18 mouse cellular contexts compared by ENCODE assay signal in genomic region chr9:9027445-9027844, GRCm38 (mm10). TPM values are rescaled to one million over a fixed set of nuclear protein-coding genes. Genes with fewer than 3 reads are reported as not detected.
DNase-seq lines count a peak whose midpoint lies in the region; ATAC-seq and TF ChIP-seq lines count a peak whose summit lies in the region.
"Had no signal": no experiment of that assay in that cellular context is flagged by ENCODE, and none has a peak within 500 bp of the region (broad histone marks: within the 10 kb centered on the region; RNA-seq: fewer than 3 reads in every experiment).

No protein-coding gene starts in this region.

- H3K27ac ChIP-seq in hindbrain, embryonic 11.5 days (ENCODE audit: low read depth, low read length), result no peak overlapping the region
- H3K27ac ChIP-seq in hindbrain, embryonic 12.5 days, result no peak overlapping the region
- H3K27ac ChIP-seq in ES-E14 (ENCODE audit: insufficient read depth, low read depth, low read length, poor library complexity, severe bottlenecking), result peak overlapping the region; percentile 93
- peak overlapping the region; percentile 65 for H3K27ac ChIP-seq in limb, embryonic 14.5 days (replicated peaks; ENCODE audit: low read depth, low read length)
- H3K27ac ChIP-seq in kidney, embryonic 16.5 days (ENCODE audit: low read length), result no peak overlapping the region
- H3K27ac ChIP-seq: kidney, postnatal 0 days; liver, embryonic 14.5 days had no signal

- peak; percentile 26 for DNase-seq in hindbrain, embryonic 11.5 days (ENCODE audit: low spot score)
- peak; percentile 59 for DNase-seq in ES-E14 (ENCODE audit: low read depth, low spot score)
- peak; percentile 32 for DNase-seq in embryo, embryonic 10.5 days (ENCODE audit: low spot score)
- peak; percentile 79 for DNase-seq in limb, embryonic 14.5 days (ENCODE audit: low spot score)
- DNase-seq in kidney, postnatal 10 days, result no peak
- no peak for DNase-seq in urinary bladder, adult 2 months (ENCODE audit: low spot score)
- DNase-seq: cerebellum, adult 2 months; gastrocnemius, postnatal 14 days; lung, postnatal 14 days; thymus, adult 18-20 months had no signal

- no peaks in the 10 kb centered on the region for H3K9me3 ChIP-seq in hindbrain, embryonic 11.5 days (ENCODE audit: control insufficient read depth, low read length)
- no peaks in the 10 kb centered on the region for H3K9me3 ChIP-seq in hindbrain, embryonic 12.5 days (replicated peaks)
- no peaks in the 10 kb centered on the region for H3K9me3 ChIP-seq in ES-E14 (ENCODE audit: control insufficient read depth, insufficient read depth, low read depth, low read length)
- H3K9me3 ChIP-seq in limb, embryonic 14.5 days (ENCODE audit: control insufficient read depth, low read length), result no peaks in the 10 kb centered on the region
- H3K9me3 ChIP-seq in kidney, embryonic 16.5 days (ENCODE audit: low read length), result no peaks in the 10 kb centered on the region

- no peak overlapping the region for H3K4me2 ChIP-seq in hindbrain, embryonic 11.5 days (replicated peaks; ENCODE audit: low read depth, low read length)
- H3K4me2 ChIP-seq in hindbrain, embryonic 12.5 days (replicated peaks), result no peak overlapping the region
- no peak overlapping the region for H3K4me2 ChIP-seq in limb, embryonic 14.5 days (replicated peaks; ENCODE audit: low read depth, low read length, severe bottlenecking)
- no peak overlapping the region for H3K4me2 ChIP-seq in kidney, embryonic 16.5 days (replicated peaks; ENCODE audit: low read depth, low read length)

- H3K36me3 ChIP-seq in hindbrain, embryonic 11.5 days (ENCODE audit: control insufficient read depth, insufficient read depth, low read length), result no peaks in the 10 kb centered on the region
- no peaks in the 10 kb centered on the region for H3K36me3 ChIP-seq in hindbrain, embryonic 12.5 days
- no peaks in the 10 kb centered on the region; the same call in 1 of the 2 replicates for H3K36me3 ChIP-seq in ES-E14 (ENCODE audit: control insufficient read depth, insufficient read depth, low read length, poor library complexity, severe bottlenecking)
- H3K36me3 ChIP-seq in limb, embryonic 14.5 days (ENCODE audit: control insufficient read depth, insufficient read depth, low read length), result peaks cover 19% of the 10 kb centered on the region
- peaks cover 12% of the 10 kb centered on the region for H3K36me3 ChIP-seq in kidney, embryonic 16.5 days (ENCODE audit: insufficient read depth, low read length)

- in situ Hi-C loops in ES-E14 (cut with MboI; ENCODE audit: low sequenced_read_pairs in 2 of 2, unreplicated experiment in 2 of 2), result no loop called here

- peak; percentile 58; the same call in 1 of the 2 replicates for ATAC-seq in hindbrain, embryonic 11.5 days (ENCODE audit: low FRiP score)
- ATAC-seq in hindbrain, embryonic 12.5 days (ENCODE audit: low FRiP score), result no peak
- ATAC-seq in limb, embryonic 14.5 days (ENCODE audit: low FRiP score, low read depth), result peak; percentile 77
- ATAC-seq in kidney, embryonic 16.5 days (ENCODE audit: low FRiP score, low TSS enrichment), result no peak
- ATAC-seq: hindbrain, embryonic 16.5 days had no signal

- no peaks in the 10 kb centered on the region for H3K27me3 ChIP-seq in hindbrain, embryonic 11.5 days (ENCODE audit: control insufficient read depth, insufficient read depth, low read length)
- no peaks in the 10 kb centered on the region for H3K27me3 ChIP-seq in hindbrain, embryonic 12.5 days
- H3K27me3 ChIP-seq in limb, embryonic 14.5 days (ENCODE audit: control insufficient read depth, insufficient read depth, low read length), result no peaks in the 10 kb centered on the region
- no peaks in the 10 kb centered on the region for H3K27me3 ChIP-seq in kidney, embryonic 16.5 days (ENCODE audit: insufficient read depth, low read length)

- H3K4me1 ChIP-seq in hindbrain, embryonic 11.5 days (replicated peaks; ENCODE audit: control insufficient read depth, insufficient read depth, low read length), result no peaks in the 10 kb centered on the region
- peaks cover 2% of the 10 kb centered on the region; the same call in 1 of the 2 replicates for H3K4me1 ChIP-seq in hindbrain, embryonic 12.5 days
- H3K4me1 ChIP-seq in ES-E14 (ENCODE audit: control insufficient read depth in 2 of 2, insufficient read depth in 2 of 2, low read length in 2 of 2, poor library complexity in 1 of 2), result peaks cover 5 to 16% of the 10 kb centered on the region in 2 experiments
- peaks cover 10% of the 10 kb centered on the region; the same call in 1 of the 2 replicates for H3K4me1 ChIP-seq in limb, embryonic 14.5 days (ENCODE audit: control insufficient read depth, insufficient read depth, low read length)
- H3K4me1 ChIP-seq in kidney, embryonic 16.5 days (ENCODE audit: insufficient read depth, low read length), result no peaks in the 10 kb centered on the region

- no peak overlapping the region for H3K9ac ChIP-seq in hindbrain, embryonic 11.5 days (ENCODE audit: low read depth, low read length)
- H3K9ac ChIP-seq in hindbrain, embryonic 12.5 days, result no peak overlapping the region
- H3K9ac ChIP-seq in ES-E14 (ENCODE audit: insufficient read depth, low read depth, low read length, poor library complexity, severe bottlenecking), result no peak overlapping the region
- no peak overlapping the region for H3K9ac ChIP-seq in limb, embryonic 14.5 days (ENCODE audit: low read depth, low read length, severe bottlenecking)
- H3K9ac ChIP-seq in kidney, embryonic 16.5 days (replicated peaks; ENCODE audit: low read length), result no peak overlapping the region
- H3K9ac ChIP-seq: liver, embryonic 14.5 days had no signal

- no peak overlapping the region for H3K4me3 ChIP-seq in hindbrain, embryonic 11.5 days (ENCODE audit: low read depth, low read length)
- H3K4me3 ChIP-seq in hindbrain, embryonic 12.5 days, result no peak overlapping the region
- H3K4me3 ChIP-seq in ES-E14 (ENCODE audit: insufficient read depth in 1 of 2, low read depth in 1 of 2, low read length in 2 of 2, poor library complexity in 1 of 2, severe bottlenecking in 1 of 2), result no peak overlapping the region
- H3K4me3 ChIP-seq in limb, embryonic 14.5 days (replicated peaks; ENCODE audit: low read length), result no peak overlapping the region
- H3K4me3 ChIP-seq in kidney, embryonic 16.5 days (ENCODE audit: low read length), result no peak overlapping the region

- 8% methylated on average over 5 of the region's 5 CpGs for WGBS in hindbrain, embryonic 11.5 days
- 5% methylated on average over 5 of the region's 5 CpGs for WGBS in hindbrain, embryonic 12.5 days
- WGBS in limb, embryonic 14.5 days, result 17% methylated on average over 5 of the region's 5 CpGs
- WGBS in kidney, embryonic 16.5 days, result 18% methylated on average over 5 of the region's 5 CpGs

- no peak for TF ChIP-seq POLR2A in limb, embryonic 14.5 days (IDR thresholded peaks at IDR 0.05; ENCODE audit: borderline replicate concordance, extremely low read depth, insufficient read depth, insufficient read length)

TF ChIP-seq in ES-E14, 5 proteins besides CTCF, POLR2A, EP300 and RAD21:
- TF ChIP-seq CHD2 (IDR thresholded peaks at IDR 0.05; ENCODE audit: low read depth, low read length), result peak; percentile 11; the same call in 1 of the 2 replicates
- TF ChIP-seq HCFC1 (IDR thresholded peaks at IDR 0.05; ENCODE audit: borderline replicate concordance, insufficient read depth, low read length), result no peak
- peak; percentile 69 for TF ChIP-seq MAFK (IDR thresholded peaks at IDR 0.05; ENCODE audit: insufficient read depth, low read depth, low read length)
- TF ChIP-seq ZNF384 (IDR thresholded peaks at IDR 0.05; ENCODE audit: low read depth, low read length), result no peak
- no peak for TF ChIP-seq ZC3H11A (IDR thresholded peaks at IDR 0.05; ENCODE audit: borderline replicate concordance, low read depth, low read length)

RNA-seq across cellular contexts. Expression of gene Gm16485, which starts 55.9 kb away (rescaled TPM):
- 0.06 TPM in 1 of 2 replicates, not detected in the other for polyA plus RNA-seq in hindbrain, embryonic 11.5 days (2014; fragmentation: Nextera tagmentation; extraction: Ambion mirVana)
- polyA plus RNA-seq in hindbrain, embryonic 12.5 days (2016; fragmentation: Nextera tagmentation; extraction: Ambion mirVana), result 0.13 and 0.18 TPM in 2 replicates
- not detected in 2 replicates for total RNA-seq in ES-E14 (2012; rRNA removed)
- 0.26 and 0.27 TPM in 2 replicates for polyA plus RNA-seq in limb, embryonic 14.5 days (2012; rRNA removed)
- polyA plus RNA-seq in limb, embryonic 14.5 days (2014; fragmentation: Nextera tagmentation; extraction: Ambion mirVana), result 0.18 and 0.21 TPM in 2 replicates
- 0.13 and 0.25 TPM in 2 replicates for polyA plus RNA-seq in kidney, embryonic 16.5 days (2015; fragmentation: Nextera tagmentation; extraction: Ambion mirVana)
- polyA plus RNA-seq in urinary bladder, adult 2 months (2012; rRNA removed), result 0.19 and 0.21 TPM in 2 replicates
- total RNA-seq: gastrocnemius, postnatal 14 days; neutrophil, adult 5-6 weeks had no signal
- polyA plus RNA-seq: C2C12; heart, embryonic 14.5 days; liver, embryonic 14.5 days had no signal

Comparison
In these comparisons a context has a peak if more than half of its experiments do, and no peak if none do; other contexts are left out.
1. ATAC-seq: peak in hindbrain, embryonic 11.5 days (single experiment) and limb, embryonic 14.5 days (single experiment); none in hindbrain, embryonic 12.5 days (single experiment) and kidney, embryonic 16.5 days (single experiment).
2. DNase-seq: peak in hindbrain, embryonic 11.5 days (single experiment), ES-E14 (single experiment), embryo, embryonic 10.5 days (single experiment) and limb, embryonic 14.5 days (single experiment); none in kidney, postnatal 10 days (single experiment) and urinary bladder, adult 2 months (single experiment).
3. H3K27ac ChIP-seq: peak in ES-E14 (single experiment) and limb, embryonic 14.5 days (single experiment); none in hindbrain, embryonic 11.5 days (single experiment), hindbrain, embryonic 12.5 days (single experiment) and kidney, embryonic 16.5 days (single experiment).